8 mouse cellular contexts compared by ENCODE assay signal in the genomic region with DNA sequence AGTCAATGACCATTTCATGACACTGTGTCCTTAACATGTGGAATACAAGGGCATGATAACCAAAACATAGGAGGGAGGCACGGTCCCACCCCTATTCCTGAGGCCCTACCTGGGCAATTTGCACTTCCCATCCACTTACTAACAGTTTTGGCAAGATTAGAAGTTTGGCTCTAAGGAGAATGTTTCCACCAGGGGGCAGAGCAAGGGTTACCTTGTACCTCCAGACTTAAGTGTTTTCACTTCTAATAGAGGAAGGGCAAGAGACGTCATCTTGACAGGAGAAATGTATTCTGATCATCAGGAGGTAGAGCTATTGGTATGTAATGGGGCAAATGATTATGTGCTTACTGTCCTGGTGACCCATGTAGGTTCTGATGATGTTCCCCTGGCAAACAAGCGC. TPM values are rescaled to one million over a fixed set of nuclear protein-coding genes. Genes with fewer than 3 reads are reported as not detected.
A peak's percentile ranks its signal among the peaks of the same experiment; 100 is the strongest.
DNase-seq lines count a peak whose midpoint lies in the region; ATAC-seq lines count a peak whose summit lies in the region.

No protein-coding gene starts in this region.

- peak; percentile 34 for DNase-seq in embryo, embryonic 10 days (ENCODE audit: low spot score)
- DNase-seq in embryo, embryonic 9.5 days (ENCODE audit: extremely low spot score) = no peak
- DNase-seq in urinary bladder, postnatal 25 days (ENCODE audit: low spot score) = peak; percentile 32
- no peak for DNase-seq in urinary bladder, postnatal 4 days (ENCODE audit: low spot score in 2 of 2)
- peak; percentile 12 for DNase-seq in retina, embryonic 14.5 days (ENCODE audit: low spot score)
- no peak for DNase-seq in layer of hippocampus, adult 9-11 months
- no peak for DNase-seq in ovary, adult 18-20 months (ENCODE audit: low spot score)

- peak; percentile 67 for ATAC-seq in inflammation-experienced regulatory T-cells, adult 6 months

RNA-seq across cellular contexts. Expression of a gene that starts 33.5 kb away (rescaled TPM):
- 1 to 10 TPM in 2 of 3 experiments, under 1 TPM in 1; 0.63 to 3.9 (median 2.1) TPM for polyA plus RNA-seq in inflammation-experienced regulatory T-cells, adult 6 months (2017; shearing (Covaris generic))

Comparison
In these comparisons a context has a peak if more than half of its experiments do, and no peak if none do; other contexts are left out.
1. DNase-seq: peak in embryo, embryonic 10 days (single experiment), urinary bladder, postnatal 25 days (single experiment) and retina, embryonic 14.5 days (single experiment); none in embryo, embryonic 9.5 days (single experiment), urinary bladder, postnatal 4 days (0 of 2), layer of hippocampus, adult 9-11 months (single experiment) and ovary, adult 18-20 months (single experiment).